Mouse (Mus musculus) cortical plate, adult 2 months (tissue): ENCODE measurements around the gene B4galt7.

ENCODE experiments used
- CTCF ChIP-seq: fragments of 200-500 bp; IDR thresholded peaks from 2 replicates; pipeline ENCODE4 v1.5.1; 2011; ENCODE audit warnings: mild to moderate bottlenecking, control low read depth, low read length; ENCODE audit not compliant: insufficient read depth; ENCODE audit errors: extremely low read depth
- POLR2A ChIP-seq: fragments of 200-500 bp; IDR thresholded peaks from 2 replicates; pipeline ENCODE4 v1.6.1; 2011; ENCODE audit warnings: mild to moderate bottlenecking, low read length, control low read depth; ENCODE audit not compliant: insufficient read depth; ENCODE audit errors: extremely low read depth

DNA sequence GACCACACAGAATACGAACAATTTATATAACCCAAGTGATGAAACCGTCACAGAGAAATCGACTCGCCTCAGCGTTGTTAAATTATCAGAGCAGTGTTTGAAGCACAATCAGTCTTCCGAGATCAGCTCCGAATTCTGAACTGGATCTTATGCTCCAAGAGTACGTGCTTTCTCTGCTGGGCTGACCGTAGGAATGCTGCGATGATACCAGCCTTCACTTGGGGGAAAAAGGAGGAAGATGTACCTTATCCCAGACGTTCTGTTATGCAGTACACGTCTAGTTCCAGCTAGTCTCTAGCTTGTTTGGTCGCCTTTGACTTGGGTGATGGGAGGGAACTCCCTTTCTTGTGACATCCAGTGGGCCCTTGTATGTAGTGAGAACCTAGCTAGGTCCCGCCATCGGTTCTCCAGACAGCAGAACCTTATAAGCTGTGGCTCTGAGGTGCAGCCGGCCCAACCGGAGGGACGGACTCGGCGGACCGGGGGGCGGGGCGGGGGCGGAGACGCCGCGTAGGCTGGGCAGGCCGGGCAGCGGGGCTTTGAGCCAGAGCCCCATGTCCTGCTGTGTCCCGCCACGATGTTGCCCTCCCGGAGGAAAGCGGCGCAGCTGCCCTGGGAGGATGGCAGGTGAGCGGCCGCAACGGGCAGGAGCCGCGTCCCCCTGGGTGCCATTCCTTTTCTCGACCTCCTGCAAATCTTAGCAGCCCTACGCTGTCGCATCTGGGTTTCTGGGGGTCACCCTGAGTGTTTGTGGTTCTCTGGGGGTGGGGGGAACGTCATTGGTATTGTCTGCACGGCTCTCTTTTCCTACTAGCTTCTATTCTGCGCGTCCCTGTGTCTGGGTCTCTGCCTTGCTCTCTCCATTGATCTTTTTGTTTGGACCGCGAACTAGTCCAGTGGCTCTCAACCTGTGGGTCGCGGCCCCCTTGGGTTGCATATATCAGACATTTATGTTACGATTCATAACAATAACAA is at the start of gene B4galt7:
- TF ChIP-seq POLR2A = peak; percentile 47; the same call in 1 of the 2 replicates
- no peak for TF ChIP-seq CTCF
